Mouse (Mus musculus) thymus, adult 18-20 months (tissue): ENCODE results near the gene Olfr763.
"Not testable (repeated sequence)": the region's sequence is repeated elsewhere in the genome, so short reads cannot be mapped to it uniquely, and the experiment has no call there.

Experiments
- DNase-seq, 2 experiments: peaks; one replicate each; pipeline ENCODE4 v3.0.0; 2022; ENCODE audit warnings: mixed read lengths in 2 of 2

Gene Olfr763

DNA sequence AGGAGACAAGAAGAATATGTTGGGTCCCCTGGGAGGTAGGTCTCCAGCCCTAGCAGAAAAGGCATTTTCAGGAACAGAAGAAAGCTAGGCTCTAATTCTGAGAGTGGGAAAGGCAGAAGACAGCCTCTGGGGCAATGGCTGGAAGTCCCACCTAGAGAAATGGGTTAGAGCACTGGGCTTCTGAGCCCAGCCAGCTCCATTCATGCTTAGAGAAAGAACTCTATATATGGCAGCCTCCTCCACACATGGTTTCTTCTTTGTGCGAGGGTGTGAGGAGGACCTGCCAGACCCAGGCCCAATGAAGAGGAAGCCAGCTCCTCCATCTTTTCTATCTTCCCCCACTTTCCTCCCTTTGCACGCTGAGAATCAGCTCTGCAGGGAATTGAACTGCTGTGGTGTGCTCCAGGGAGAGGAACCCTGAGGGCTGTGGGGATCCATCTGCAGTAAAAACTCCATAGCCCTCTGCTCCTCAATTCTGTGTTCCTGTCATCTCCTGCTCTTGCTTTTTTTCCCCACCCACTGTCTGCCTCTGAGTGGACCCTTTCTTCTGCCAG, at the start of gene Olfr763:
TSS of gene Olfr763 (plus strand) at position 504 of the 554 bp plus-strand sequence.
- no peak for DNase-seq

DNA sequence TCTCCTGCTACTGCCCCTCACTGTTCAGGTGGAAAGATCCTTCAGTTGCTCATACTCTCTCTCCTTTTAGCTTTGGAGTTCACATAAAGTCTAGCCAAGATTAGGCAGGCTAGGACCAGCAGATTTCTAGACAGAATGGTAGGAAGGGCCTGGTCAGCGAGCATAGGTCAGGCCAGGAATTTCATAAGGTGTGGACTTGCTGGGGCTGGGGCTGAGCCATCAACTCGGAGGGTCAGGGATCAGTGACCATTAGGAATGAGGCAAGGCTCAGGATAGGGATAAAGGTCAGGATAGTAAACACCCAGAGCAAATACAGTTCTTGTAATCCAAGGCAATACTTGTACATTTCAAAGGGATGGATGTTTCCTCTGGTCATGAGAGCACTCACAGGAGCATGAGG, 45.6 kb upstream of the Olfr763 start:
- no peak for DNase-seq

DNA sequence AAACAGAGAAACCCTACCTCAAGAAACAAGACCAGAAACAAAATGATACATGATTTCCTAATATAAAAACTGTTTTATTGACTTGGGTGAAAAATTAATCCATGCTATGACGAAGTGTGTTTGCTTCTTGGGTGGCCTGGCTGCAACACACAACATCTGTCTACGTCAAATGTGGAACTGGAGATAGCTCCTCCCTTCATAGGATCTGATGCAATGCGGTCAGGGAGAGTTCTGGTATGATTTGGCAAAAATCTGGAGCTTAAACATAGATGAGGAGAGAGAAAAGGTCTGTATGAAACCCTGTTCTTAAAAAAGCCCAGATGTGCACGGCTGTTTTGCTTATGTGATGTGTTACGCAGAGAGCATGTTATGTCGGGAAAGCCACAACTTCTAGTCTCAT, 44.7 kb upstream of the Olfr763 start:
- no peak for DNase-seq

DNA sequence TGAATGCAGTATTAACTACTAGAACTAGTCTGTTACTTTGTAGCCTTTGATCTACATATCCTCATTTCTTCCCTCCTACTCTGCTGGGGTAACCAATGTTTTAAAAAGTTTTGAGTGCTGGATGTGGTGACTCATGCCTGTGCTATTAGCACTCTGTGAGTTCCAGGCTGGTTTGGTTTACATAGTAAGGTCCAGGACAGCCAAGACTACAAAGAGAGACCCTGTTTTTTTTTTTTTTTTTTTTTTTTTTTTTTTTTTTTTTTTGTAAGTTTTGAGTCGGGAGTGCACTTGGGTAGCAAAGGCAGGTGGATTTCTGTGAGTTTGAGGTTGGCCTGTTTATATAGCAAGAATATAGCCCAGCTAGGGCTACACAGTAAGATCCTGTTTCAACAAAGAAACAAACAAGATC, 42.2 kb upstream of the Olfr763 start:
- no peak for DNase-seq

DNA sequence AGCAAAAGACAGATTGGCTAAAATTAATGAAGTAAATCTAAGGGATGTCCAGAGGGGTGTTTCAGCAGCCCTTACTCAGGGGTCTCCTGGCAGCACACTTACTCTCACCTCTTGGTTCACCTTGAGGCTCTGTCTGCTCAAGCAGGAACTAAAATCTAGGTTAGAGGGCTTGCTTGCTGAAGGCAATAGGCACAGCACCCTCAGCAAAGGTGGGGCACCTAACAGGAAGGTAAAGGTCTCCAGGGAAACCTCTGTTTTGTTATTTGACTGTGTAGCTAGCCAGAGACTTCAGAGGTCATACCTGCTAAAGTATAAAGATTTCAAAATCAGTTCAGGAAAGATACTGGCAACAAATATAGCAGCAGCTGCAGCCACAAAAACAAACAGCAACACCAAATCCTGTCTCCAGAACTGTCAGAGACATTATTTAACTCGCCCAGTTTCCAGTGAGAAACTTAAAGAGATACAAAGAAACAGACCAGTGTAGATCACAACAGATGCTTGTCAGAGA, 39.8 kb upstream of the Olfr763 start:
- DNase-seq = no peak

DNA sequence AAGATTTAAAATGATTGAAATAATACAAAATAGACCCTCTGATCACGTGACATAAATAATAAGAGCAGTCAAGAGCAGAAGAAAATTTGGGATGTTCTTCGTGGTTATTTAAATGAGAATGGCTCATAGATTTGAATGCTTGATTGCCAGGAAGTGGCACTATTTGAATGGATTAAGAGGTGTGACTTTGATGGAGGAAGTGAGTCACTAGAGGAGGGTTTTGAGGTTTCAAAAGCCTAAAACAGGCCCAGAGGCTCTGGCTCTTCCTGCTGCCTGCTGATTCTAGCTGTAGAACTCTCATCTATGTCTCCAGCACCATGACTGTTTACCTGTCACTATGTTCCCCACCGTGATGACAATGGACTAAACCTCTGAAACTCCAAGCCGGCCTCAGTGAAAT, 37.8 kb upstream of the Olfr763 start:
- no peak for DNase-seq

DNA sequence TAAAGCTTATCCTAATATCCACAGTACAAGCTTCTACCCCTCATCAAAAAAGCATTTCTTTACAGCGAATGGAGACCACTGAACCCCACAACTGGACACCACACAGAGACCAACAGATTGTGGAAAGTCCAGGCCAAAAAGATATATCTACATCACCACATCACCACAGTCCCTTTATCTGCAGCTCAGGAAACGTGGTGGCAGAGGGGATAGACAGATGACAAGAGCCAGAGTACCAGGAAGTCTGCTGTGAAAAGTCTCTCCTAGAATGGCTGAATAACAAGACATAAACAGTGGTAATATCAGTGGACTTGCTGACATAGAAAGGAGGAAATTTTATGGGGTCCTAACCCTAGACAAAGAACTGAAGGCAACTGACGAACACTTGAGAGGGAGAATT, 34.2 kb upstream of the Olfr763 start:
- no peak for DNase-seq

DNA sequence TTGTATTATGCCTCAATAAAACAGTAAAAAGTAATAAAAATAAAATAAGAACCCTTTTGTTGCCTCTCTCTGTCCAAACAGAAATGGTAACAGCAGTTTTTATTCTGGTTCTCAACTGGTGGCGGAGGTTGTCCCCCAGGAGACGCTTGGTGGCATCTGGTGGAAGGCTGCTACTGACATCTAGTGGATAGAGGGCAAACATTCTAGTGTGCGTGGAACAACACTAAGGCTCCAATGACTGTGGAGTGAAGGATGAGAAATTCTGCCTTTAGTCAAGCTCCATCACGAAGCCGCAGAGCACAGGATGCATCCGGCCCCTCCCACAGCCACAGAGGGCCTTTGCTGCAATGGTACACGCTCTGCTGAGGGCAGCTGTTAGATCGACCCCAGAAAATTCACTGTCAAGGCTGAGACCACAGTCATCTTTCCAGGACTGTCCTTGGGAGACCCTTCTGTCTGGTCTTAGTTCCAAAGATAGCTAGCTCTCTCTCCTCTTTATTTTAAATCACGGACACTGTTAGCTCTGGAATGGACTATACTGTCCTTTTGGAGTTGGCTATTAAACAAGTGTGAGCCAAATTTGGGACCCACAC, 33.0 kb upstream of the Olfr763 start:
- DNase-seq = peak; percentile 7 to 29

DNA sequence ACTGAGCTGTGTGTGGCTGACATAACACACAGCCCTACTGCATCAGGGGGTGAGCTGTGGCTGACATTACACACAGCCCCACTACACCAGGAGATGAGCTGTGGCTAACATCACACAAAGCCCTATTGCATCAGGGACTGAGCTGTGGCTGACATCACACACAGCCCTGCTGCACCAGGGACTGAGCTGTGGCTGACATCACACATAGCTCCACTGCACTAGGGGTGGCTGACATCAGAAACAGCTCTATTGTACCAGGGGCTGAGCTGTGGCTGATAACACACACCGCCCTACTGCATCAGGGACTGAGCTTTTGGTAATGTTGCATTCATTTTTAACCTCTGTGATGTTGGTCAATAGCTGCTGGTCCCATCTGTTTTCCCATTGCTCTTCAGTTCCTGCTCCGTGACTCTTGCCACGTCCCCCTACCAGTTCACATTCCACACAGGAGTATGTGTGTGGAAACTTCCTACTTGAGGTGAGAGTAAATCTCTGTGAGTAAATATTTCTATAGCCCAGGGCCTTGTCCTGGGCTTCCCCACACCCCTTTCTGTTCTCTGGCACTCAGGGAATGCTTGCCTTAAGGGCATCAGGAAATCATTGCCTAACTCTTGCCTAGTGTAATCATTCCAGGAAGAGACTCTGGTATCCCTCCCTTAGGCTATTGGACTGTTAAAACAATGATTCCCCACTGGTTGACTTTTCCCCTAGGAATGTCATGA, 29.8 kb upstream of the Olfr763 start:
- no peak for DNase-seq

DNA sequence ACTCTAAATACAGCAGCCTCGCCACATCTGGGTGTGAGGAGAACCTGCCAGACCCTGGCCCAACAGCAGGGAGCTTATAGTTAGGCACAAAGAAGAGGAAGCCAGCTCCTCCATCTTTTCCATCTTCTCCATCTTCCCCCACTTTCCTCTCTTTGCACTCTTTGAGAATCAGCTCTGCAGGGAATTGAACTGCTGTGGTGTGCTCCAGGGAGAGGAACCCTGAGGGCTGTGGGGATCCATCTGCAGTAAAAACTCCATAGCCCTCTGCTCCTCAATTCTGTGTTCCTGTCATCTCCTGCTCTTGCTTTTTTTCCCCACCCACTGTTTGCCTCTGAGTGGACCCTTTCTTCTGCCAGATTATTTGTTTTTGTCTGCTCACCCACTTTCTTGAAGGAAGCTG, 21.5 kb upstream of the Olfr763 start, which contains the start of gene Olfr9:
TSS of gene Olfr9 (plus strand) at position 301 of the 400 bp plus-strand sequence.
- DNase-seq = not testable (repeated sequence)

DNA sequence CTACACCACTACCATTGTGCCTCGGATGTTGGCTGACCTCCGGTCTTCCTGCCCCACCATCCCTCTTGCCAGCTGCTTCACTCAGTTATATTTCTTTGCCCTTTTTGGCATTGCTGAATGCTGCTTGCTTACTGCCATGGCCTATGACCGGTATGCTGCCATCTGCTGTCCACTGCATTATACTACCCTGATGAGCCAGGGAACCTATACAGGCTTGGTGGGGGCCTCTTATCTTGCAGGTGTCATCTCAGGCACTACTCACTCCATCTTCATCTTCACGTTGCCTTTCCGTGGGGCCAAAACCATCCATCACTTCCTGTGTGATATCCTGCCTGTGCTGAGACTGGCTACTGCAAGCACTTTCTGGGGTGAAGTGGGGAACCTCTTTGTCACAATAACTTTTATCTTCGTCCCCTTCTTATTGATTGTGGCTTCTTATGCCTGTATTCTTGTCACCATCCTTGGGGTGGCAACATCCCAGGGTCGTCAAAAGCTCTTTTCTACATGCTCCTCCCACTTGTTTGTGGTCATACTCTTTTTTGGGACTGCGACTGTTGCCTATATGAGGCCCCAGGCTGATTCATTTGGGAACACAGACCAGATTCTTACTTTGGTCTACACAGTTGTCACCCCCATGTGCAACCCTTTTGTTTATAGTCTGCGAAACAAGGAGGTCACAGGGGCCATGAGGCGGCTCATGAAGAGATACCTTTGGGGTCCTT, 20.3 kb upstream of the Olfr763 start:
- peak in 1 of 2 experiments; percentile 5 for DNase-seq

DNA sequence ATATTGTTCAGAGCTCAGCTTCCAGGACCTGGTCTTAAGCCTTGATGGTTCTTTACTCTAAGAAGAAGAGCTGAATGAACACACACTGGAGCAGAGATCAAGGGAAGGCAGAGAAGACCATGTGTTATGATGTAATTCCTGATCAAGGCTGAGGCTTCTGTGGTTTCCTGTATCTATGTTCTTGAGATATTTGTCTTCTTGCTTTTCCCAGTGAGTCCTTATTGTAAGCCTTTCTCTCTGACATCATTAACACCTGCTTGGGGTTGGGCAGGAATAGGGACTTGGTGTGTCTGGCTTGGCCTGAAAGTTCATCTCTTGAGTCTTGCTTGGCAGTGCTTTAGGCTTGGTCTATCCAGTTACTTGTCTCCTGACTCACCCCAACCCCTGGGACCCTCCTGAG, 19.6 kb upstream of the Olfr763 start:
- DNase-seq = peak in 1 of 2 experiments; percentile 30

DNA sequence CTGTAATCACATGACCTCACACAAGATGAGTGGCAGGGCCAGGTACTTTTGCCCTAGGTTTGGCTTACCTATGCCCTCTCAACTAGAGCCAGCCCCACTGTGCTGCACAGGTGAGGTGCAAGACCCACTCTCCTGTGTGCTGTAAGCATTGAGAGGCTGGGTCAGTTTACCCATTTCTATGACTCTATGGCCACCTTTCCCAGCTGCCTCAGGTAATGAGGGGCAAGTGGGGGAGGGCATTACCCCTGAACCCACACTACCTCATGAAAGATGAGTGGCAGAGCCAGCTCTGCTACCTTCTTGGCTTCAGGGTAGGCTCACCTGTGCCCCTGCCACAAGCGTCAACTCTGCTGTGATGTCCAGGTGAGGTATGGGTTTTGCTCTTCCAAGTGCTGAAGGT, 14.8 kb upstream of the Olfr763 start:
- DNase-seq = no peak

DNA sequence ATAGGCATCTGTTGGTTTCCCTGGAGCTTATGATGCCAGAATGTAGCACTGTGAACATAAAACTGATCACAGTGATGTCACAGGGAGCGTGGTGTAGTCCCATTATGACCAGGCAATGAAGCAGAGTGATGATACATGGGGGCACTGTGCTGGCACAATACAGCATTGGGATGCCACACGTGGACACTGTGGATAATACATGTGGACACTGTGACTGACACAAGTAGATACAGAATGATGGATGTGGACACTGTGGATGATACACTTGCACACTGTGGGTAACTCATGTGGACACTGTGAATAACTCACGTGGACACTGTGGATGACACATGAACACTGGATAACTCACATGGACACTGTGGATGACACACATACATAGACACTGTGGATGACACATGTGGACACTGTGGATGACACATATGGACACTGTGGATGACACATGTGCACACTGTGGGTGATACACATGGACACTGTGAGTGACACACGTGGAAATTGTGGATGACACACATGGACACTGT, 14.0 kb upstream of the Olfr763 start:
- no peak for DNase-seq

DNA sequence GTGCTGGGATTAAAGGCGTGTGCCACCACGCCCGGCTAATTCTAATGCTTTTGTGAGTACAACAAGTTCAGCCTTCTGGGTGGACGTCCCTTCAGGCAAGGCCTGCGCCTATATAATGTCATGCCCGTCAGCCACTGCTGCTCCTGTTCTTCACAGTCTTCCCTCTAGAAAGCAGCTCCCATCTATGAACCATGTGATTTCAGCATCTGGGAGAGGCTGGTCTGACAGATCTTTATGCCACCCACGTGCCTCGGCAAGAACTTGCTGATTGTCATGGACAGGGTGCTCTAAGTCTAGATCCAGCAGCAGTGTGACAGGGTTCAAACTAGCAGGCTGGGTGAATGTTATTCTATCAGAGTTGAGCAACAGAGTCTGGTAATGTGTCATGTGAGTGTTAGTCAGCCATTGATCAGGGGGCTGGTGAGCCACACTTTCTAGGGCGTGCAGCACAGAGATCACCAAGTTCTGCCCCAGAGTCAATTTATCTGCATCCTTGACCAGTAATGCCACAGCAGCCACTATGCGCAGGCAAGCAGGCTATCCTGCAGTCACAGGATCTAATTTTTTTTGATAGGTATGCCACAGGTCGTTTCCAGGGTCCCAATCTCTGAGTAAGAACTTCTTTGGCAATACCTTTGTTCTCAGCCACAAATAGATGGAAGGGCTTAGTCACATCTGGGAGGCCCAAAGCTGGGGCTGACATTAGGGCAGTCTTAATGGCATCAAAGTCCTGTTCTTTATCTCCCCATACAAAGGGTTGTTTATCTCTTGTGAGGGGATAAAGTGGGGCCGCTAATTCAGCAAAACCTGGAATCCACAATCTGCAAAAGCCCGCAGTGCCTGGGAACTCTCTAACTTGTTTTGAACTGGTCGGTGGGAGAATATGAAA, 6.3 kb upstream of the Olfr763 start:
- no peak for DNase-seq

DNA sequence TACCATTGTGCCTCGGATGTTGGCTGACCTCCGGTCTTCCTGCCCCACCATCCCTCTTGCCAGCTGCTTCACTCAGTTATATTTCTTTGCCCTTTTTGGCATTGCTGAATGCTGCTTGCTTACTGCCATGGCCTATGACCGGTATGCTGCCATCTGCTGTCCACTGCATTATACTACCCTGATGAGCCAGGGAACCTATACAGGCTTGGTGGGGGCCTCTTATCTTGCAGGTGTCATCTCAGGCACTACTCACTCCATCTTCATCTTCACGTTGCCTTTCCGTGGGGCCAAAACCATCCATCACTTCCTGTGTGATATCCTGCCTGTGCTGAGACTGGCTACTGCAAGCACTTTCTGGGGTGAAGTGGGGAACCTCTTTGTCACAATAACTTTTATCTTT, 920 bp downstream of the Olfr763 start:
- not testable (repeated sequence) for DNase-seq

DNA sequence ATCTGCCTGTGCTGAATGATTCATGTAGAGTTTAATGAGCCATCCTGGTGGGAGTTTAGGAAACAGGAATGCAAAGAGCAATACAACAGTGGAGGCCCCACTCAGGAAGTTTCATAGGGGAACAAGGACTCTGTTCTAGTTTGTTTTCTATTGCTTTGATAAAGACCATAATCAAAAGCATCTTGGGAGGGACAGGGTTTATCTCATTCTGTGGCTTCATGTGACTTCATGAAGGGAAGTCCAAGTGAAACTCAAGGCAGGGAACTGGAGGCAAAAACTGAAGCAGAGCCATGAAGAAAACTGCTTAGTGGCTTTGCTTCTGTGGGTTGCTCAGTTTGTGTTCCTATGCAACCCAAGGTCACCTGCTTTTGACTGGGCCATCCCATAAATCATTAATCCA, 3.9 kb downstream of the Olfr763 start:
- DNase-seq = no peak

DNA sequence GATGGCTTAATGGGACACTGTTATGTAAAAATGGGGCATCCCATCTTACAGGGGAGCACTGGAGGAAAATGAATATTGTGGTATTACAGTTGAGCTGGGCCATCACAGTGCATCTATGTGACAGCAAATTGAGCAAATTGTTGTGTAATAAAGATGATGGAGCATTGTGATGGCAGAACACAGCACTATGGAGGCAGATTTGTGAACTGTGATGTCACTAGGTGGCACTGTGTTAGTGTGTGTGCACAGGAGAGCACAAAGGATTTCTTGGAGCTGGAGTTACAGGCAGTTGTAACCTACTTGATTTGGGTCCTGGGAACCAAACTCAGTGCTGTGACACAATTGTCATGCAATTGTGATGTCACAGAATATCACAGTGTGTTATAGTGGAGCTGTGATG, 12.7 kb downstream of the Olfr763 start:
- no peak for DNase-seq

DNA sequence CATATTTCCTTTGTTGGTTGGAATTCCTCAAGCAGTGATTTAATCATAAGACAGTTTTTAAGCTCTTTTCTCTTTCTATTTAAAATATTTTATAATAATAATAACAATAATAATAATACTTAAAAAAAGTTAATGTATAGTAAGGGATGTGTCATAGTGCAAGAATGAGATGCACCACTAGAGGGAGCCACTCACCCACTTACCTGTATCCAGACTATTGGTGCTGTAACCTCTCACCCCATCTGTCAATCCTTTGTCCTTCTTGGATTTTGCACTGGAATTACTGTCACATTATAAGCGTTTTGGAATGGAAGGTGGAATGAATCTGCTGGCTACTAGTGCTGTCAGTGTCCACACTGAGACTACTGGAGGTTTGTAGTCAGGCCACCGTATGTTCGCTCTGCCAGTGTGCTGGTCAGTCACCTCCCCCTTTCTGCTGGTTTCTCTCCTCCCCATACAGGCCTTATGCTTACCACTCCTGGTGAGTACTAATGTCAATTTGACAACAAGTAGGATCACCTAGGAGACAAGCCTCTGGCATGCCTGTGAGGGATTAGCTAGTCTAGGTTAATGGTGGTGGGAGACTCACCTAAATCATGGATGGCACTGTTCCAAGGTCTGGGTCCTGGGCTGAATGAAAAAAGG, 15.5 kb downstream of the Olfr763 start:
- no peak for DNase-seq

DNA sequence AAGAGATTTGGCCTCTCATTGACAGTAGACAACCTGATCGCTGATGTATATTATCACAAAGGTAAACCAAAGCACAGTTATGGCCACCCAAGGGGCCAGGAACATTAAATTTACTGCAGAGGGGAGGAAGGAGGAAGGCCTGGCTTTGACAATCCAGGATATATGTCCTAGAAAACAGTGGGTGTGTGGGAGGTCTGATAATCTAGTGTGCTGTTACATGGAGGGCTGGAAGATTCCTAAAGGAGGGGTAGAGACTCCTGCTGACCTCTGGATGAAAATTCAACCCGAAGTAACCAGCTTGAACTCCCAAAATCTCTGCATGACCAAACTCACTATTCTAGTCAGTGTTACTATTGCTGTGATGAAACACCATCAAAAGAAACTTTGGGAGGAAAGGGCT, 17.8 kb downstream of the Olfr763 start:
- no peak for DNase-seq

DNA sequence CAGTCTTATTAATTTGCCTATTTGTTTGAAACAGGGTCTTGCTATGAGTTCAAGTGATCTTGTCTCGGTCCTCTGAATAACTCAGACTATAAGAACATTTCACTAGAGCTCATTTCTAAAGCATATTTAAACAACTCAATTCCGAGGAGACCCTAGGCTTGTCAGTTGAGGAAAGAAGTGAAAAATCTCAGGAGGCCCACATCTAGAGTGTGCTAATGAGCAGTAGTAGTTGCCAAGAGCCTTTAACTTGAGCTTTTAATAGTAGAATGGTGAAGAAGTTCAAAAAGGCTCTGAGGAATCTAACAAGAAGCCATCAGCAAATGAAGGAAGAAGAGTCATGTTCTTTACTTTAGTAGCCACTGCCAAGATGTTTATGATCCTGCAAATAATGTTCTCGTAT, 29.2 kb downstream of the Olfr763 start, which contains the start of gene Olfr764-ps1:
TSS of gene Olfr764-ps1 (minus strand) at position 101 of the 400 bp plus-strand sequence.
- DNase-seq = no peak
